In genomic region chr4:107285446-107286200, GRCm38 (mm10) we compare ENCODE assay signal across 21 mouse cellular contexts. TPM values are rescaled to one million over a fixed set of nuclear protein-coding genes. Genes with fewer than 3 reads are reported as not detected.
DNase-seq lines count a peak whose midpoint lies in the region; ATAC-seq and TF ChIP-seq lines count a peak whose summit lies in the region.
"Had no signal": no experiment of that assay in that cellular context is flagged by ENCODE, and none has a peak within 500 bp of the region (broad histone marks: within the 10 kb centered on the region; RNA-seq: fewer than 3 reads in every experiment).

No protein-coding gene starts in this region.

- no peaks in the 10 kb centered on the region for H3K9me3 ChIP-seq in intestine, postnatal 0 days (ENCODE audit: control insufficient read depth)
- H3K9me3 ChIP-seq in intestine, embryonic 16.5 days (ENCODE audit: control insufficient read depth, low read length), result no peaks in the 10 kb centered on the region
- H3K9me3 ChIP-seq in embryonic facial prominence, embryonic 10.5 days, result no peaks in the 10 kb centered on the region
- H3K9me3 ChIP-seq: embryonic facial prominence, embryonic 12.5 days; hindbrain, embryonic 12.5 days; lung, embryonic 15.5 days had no signal

- no peak overlapping the region for H3K4me2 ChIP-seq in intestine, postnatal 0 days (replicated peaks; ENCODE audit: low read depth)
- H3K4me2 ChIP-seq in intestine, embryonic 16.5 days (ENCODE audit: low read depth, low read length), result no peak overlapping the region
- H3K4me2 ChIP-seq: embryonic facial prominence, embryonic 12.5 days; hindbrain, embryonic 12.5 days; lung, embryonic 15.5 days had no signal

- peak; percentile 49 for ATAC-seq in intestine, postnatal 0 days
- no peak for ATAC-seq in intestine, embryonic 16.5 days
- ATAC-seq: CD4-positive, CD25-positive, alpha-beta regulatory T cell, adult 4 months had no signal

- no peaks in the 10 kb centered on the region for H3K36me3 ChIP-seq in intestine, postnatal 0 days (ENCODE audit: control insufficient read depth, insufficient read depth)
- H3K36me3 ChIP-seq in intestine, embryonic 16.5 days (ENCODE audit: control insufficient read depth, insufficient read depth, low read length), result no peaks in the 10 kb centered on the region
- peaks cover 5% of the 10 kb centered on the region; the same call in 1 of the 2 replicates for H3K36me3 ChIP-seq in embryonic facial prominence, embryonic 10.5 days (replicated peaks)
- H3K36me3 ChIP-seq: lung, embryonic 15.5 days had no signal

- WGBS in intestine, postnatal 0 days, result 59% methylated on average over 3 of the region's 3 CpGs
- WGBS in intestine, embryonic 16.5 days, result 60% methylated on average over 3 of the region's 3 CpGs
- 78% methylated on average over 3 of the region's 3 CpGs for WGBS in embryonic facial prominence, embryonic 10.5 days

- peak; percentile 53 for DNase-seq in 416B (ENCODE audit: low read depth)
- DNase-seq in brain, adult 2 months (ENCODE audit: low read depth, low spot score), result peak; percentile 40
- DNase-seq in monocyte, adult 2 months (ENCODE audit: low read depth in 1 of 2, low spot score in 2 of 2), result peak; percentile 16 to 57
- DNase-seq in urinary bladder, postnatal 36 days (ENCODE audit: low spot score in 2 of 2), result no peak
- no peak for DNase-seq in embryonic facial prominence, embryonic 10.5 days (ENCODE audit: low spot score)
- no peak for DNase-seq in left cerebral cortex, adult 18-20 months (ENCODE audit: low spot score in 2 of 2)
- DNase-seq: adrenal gland, adult 2 months; cerebellum, postnatal 14 days; kidney, adult 11 months; kidney, postnatal 4 days; thymus, adult 2 months had no signal

- no peaks in the 10 kb centered on the region for H3K4me1 ChIP-seq in intestine, postnatal 0 days (replicated peaks; ENCODE audit: control insufficient read depth, insufficient read depth, low read length)
- H3K4me1 ChIP-seq in intestine, embryonic 16.5 days (ENCODE audit: control insufficient read depth, insufficient read depth, low read length), result no peaks in the 10 kb centered on the region
- peaks cover 7% of the 10 kb centered on the region; the same call in 1 of the 2 replicates for H3K4me1 ChIP-seq in embryonic facial prominence, embryonic 10.5 days
- H3K4me1 ChIP-seq: embryonic facial prominence, embryonic 12.5 days; hindbrain, embryonic 12.5 days; lung, embryonic 15.5 days had no signal

- no peak overlapping the region for H3K4me3 ChIP-seq in intestine, postnatal 0 days (ENCODE audit: low read depth, low read length)
- no peak overlapping the region for H3K4me3 ChIP-seq in intestine, embryonic 16.5 days (ENCODE audit: low read length)
- H3K4me3 ChIP-seq in embryonic facial prominence, embryonic 10.5 days, result no peak overlapping the region
- H3K4me3 ChIP-seq: embryonic facial prominence, embryonic 12.5 days; hindbrain, embryonic 12.5 days; lung, embryonic 15.5 days had no signal

- no peak overlapping the region for H3K27ac ChIP-seq in intestine, postnatal 0 days (ENCODE audit: low read depth, low read length)
- no peak overlapping the region for H3K27ac ChIP-seq in intestine, embryonic 16.5 days (ENCODE audit: low read length)
- H3K27ac ChIP-seq in embryonic facial prominence, embryonic 10.5 days (replicated peaks), result no peak overlapping the region
- H3K27ac ChIP-seq: embryonic facial prominence, embryonic 12.5 days; hindbrain, embryonic 12.5 days had no signal

- H3K9ac ChIP-seq in intestine, postnatal 0 days (ENCODE audit: low read depth, low read length), result no peak overlapping the region
- H3K9ac ChIP-seq in intestine, embryonic 16.5 days (ENCODE audit: low read depth, low read length), result no peak overlapping the region
- H3K9ac ChIP-seq: embryonic facial prominence, embryonic 12.5 days; hindbrain, embryonic 12.5 days; lung, embryonic 15.5 days had no signal

- no peak for TF ChIP-seq CTCF in intestine, postnatal 0 days (IDR thresholded peaks at IDR 0.05; ENCODE audit: low read depth)

- no peaks in the 10 kb centered on the region for H3K27me3 ChIP-seq in intestine, postnatal 0 days (replicated peaks; ENCODE audit: control insufficient read depth, insufficient read depth, low read length)
- no peaks in the 10 kb centered on the region for H3K27me3 ChIP-seq in intestine, embryonic 16.5 days (replicated peaks; ENCODE audit: control insufficient read depth, insufficient read depth, low read length)
- no peaks in the 10 kb centered on the region for H3K27me3 ChIP-seq in embryonic facial prominence, embryonic 10.5 days (replicated peaks; ENCODE audit: low read depth, poor library complexity, severe bottlenecking)
- H3K27me3 ChIP-seq: embryonic facial prominence, embryonic 12.5 days; hindbrain, embryonic 12.5 days; lung, embryonic 15.5 days had no signal

RNA-seq across cellular contexts. Expression of gene Dio1, which starts 21.3 kb away (rescaled TPM):
- 59.7 and 67.4 TPM in 2 replicates for polyA plus RNA-seq in intestine, postnatal 0 days (2015; fragmentation: Nextera tagmentation; extraction: Ambion mirVana)
- 3.3 and 5.2 TPM in 2 replicates for polyA plus RNA-seq in intestine, embryonic 16.5 days (2015; fragmentation: Nextera tagmentation; extraction: Ambion mirVana)
- not detected in 2 replicates for polyA plus RNA-seq in embryonic facial prominence, embryonic 10.5 days (2016; fragmentation: Nextera tagmentation; extraction: Ambion mirVana)
- total RNA-seq in left cerebral cortex, adult 18-20 months (2021), result not detected
- total RNA-seq: gastrocnemius, adult 18-20 months; left cerebral cortex, adult 8-10 months had no signal
- polyA plus RNA-seq: CD4-positive, CD25-positive, alpha-beta regulatory T cell, adult 4 months; embryonic facial prominence, embryonic 12.5 days; forebrain, embryonic 11.5 days; heart, embryonic 14.5 days; hindbrain, embryonic 12.5 days had no signal

RNA-seq across cellular contexts. Expression of gene Yipf1, which starts 28.5 kb away (rescaled TPM):
- polyA plus RNA-seq in intestine, postnatal 0 days (2015; fragmentation: Nextera tagmentation; extraction: Ambion mirVana), result 127 and 147 TPM in 2 replicates
- polyA plus RNA-seq in intestine, embryonic 16.5 days (2015; fragmentation: Nextera tagmentation; extraction: Ambion mirVana), result 84.5 and 88.5 TPM in 2 replicates
- polyA plus RNA-seq in embryonic facial prominence, embryonic 10.5 days (2016; fragmentation: Nextera tagmentation; extraction: Ambion mirVana), result 39.5 and 40.6 TPM in 2 replicates
- 10 to 100 TPM; 45.2 to 47.4 TPM for total RNA-seq in left cerebral cortex, adult 18-20 months (2021)

RNA-seq across cellular contexts. Expression of gene Hspb11, which starts 32.2 kb away (rescaled TPM):
- 25.5 and 27.0 TPM in 2 replicates for polyA plus RNA-seq in intestine, postnatal 0 days (2015; fragmentation: Nextera tagmentation; extraction: Ambion mirVana)
- polyA plus RNA-seq in intestine, embryonic 16.5 days (2015; fragmentation: Nextera tagmentation; extraction: Ambion mirVana), result 22.6 and 26.7 TPM in 2 replicates
- polyA plus RNA-seq in embryonic facial prominence, embryonic 10.5 days (2016; fragmentation: Nextera tagmentation; extraction: Ambion mirVana), result 22.2 and 24.6 TPM in 2 replicates
- 10 to 100 TPM; 17.8 to 18.6 TPM for total RNA-seq in left cerebral cortex, adult 18-20 months (2021)

RNA-seq across cellular contexts. Expression of gene Lrrc42, which starts 32.3 kb away (rescaled TPM):
- polyA plus RNA-seq in intestine, postnatal 0 days (2015; fragmentation: Nextera tagmentation; extraction: Ambion mirVana), result 27.7 and 29.5 TPM in 2 replicates
- 48.3 and 49.6 TPM in 2 replicates for polyA plus RNA-seq in intestine, embryonic 16.5 days (2015; fragmentation: Nextera tagmentation; extraction: Ambion mirVana)
- polyA plus RNA-seq in embryonic facial prominence, embryonic 10.5 days (2016; fragmentation: Nextera tagmentation; extraction: Ambion mirVana), result 80.0 and 83.3 TPM in 2 replicates
- 10 to 100 TPM; 29.7 to 32.0 TPM for total RNA-seq in left cerebral cortex, adult 18-20 months (2021)

Comparison
In these comparisons a context has a peak if more than half of its experiments do, and no peak if none do; other contexts are left out.
1. DNase-seq: peak in 416B (single experiment), brain, adult 2 months (single experiment) and monocyte, adult 2 months (2 of 2); none in urinary bladder, postnatal 36 days (0 of 2), embryonic facial prominence, embryonic 10.5 days (single experiment) and left cerebral cortex, adult 18-20 months (0 of 2).